Mouse (Mus musculus): ENCODE measurements at regions not wholly inside any gene's neighbourhood (a gene's known extent, or its start where the extent isn't known, plus 50 kb on each side); places are given as distances from the start of the nearest gene placed in this dataset.
A peak's percentile ranks its signal among the peaks of the same experiment; 100 is the strongest.

- DNase-seq (ENCODE audit: low spot score) = no peak
Observed at GRCm38 (mm10) chr16:29871395-29871794, 192.8 kb upstream of the Hes1 start.

GRCm38 (mm10) chr16:29876196-29876595, 188.0 kb upstream of the Hes1 start:
- no peak for DNase-seq (ENCODE audit: low spot score)

GRCm38 (mm10) chr16:29877372-29878123, 186.6 kb upstream of the Hes1 start:
- DNase-seq (ENCODE audit: low spot score) = no peak

GRCm38 (mm10) chr16:29879665-29880064, 184.5 kb upstream of the Hes1 start:
- no peak for DNase-seq (ENCODE audit: low spot score)

- DNase-seq (ENCODE audit: low spot score) = no peak
Observed at GRCm38 (mm10) chr16:29881497-29881896, 182.7 kb upstream of the Hes1 start.

- no peak for DNase-seq (ENCODE audit: low spot score)
Observed at GRCm38 (mm10) chr16:29882226-29882972, 181.8 kb upstream of the Hes1 start.

GRCm38 (mm10) chr16:29883252-29883992, 180.8 kb upstream of the Hes1 start:
- no peak for DNase-seq (ENCODE audit: low spot score)

- DNase-seq (ENCODE audit: low spot score) = no peak
Observed at GRCm38 (mm10) chr16:29884899-29885298, 179.3 kb upstream of the Hes1 start.

GRCm38 (mm10) chr16:29886755-29887154, 177.4 kb upstream of the Hes1 start:
- DNase-seq (ENCODE audit: low spot score) = no peak

- DNase-seq (ENCODE audit: low spot score) = no peak
Observed at GRCm38 (mm10) chr16:29889346-29889745, 174.8 kb upstream of the Hes1 start.

GRCm38 (mm10) chr16:29891472-29891871, 172.7 kb upstream of the Hes1 start:
- DNase-seq (ENCODE audit: low spot score) = no peak

GRCm38 (mm10) chr16:29893871-29894828, 170.0 kb upstream of the Hes1 start:
- no peak for DNase-seq (ENCODE audit: low spot score)

- peak; percentile 46 for DNase-seq (ENCODE audit: low spot score)
Observed at GRCm38 (mm10) chr16:29896393-29896792, 167.8 kb upstream of the Hes1 start.

- DNase-seq (ENCODE audit: low spot score) = no peak
Observed at GRCm38 (mm10) chr16:29903510-29903909, 160.7 kb upstream of the Hes1 start.

- DNase-seq (ENCODE audit: low spot score) = no peak
Observed at GRCm38 (mm10) chr16:29904183-29904775, 159.9 kb upstream of the Hes1 start.

- no peak for DNase-seq (ENCODE audit: low spot score)
Observed at GRCm38 (mm10) chr16:29907331-29907730, 156.9 kb upstream of the Hes1 start.

GRCm38 (mm10) chr16:29908031-29908430, 156.2 kb upstream of the Hes1 start:
- DNase-seq (ENCODE audit: low spot score) = no peak

- DNase-seq (ENCODE audit: low spot score) = no peak
Observed at GRCm38 (mm10) chr16:29909923-29910465, 154.2 kb upstream of the Hes1 start.

GRCm38 (mm10) chr16:29911164-29911571, 153.0 kb upstream of the Hes1 start:
- DNase-seq (ENCODE audit: low spot score) = no peak

GRCm38 (mm10) chr16:29913357-29914010, 150.7 kb upstream of the Hes1 start:
- no peak for DNase-seq (ENCODE audit: low spot score)
